Mouse (Mus musculus) myocyte (in vitro differentiated cells): ENCODE results near the gene Nhsl2.

ENCODE experiments used
- CEBPB ChIP-seq: IDR thresholded peaks from 2 replicates; pipeline ENCODE4 v1.6.1; 2011; ENCODE audit warnings: mild to moderate bottlenecking, moderate library complexity; ENCODE audit not compliant: poor library complexity, insufficient read depth, severe bottlenecking
- MAX ChIP-seq: IDR thresholded peaks from one replicate; pipeline ENCODE4 v1.6.1; 2011; ENCODE audit warnings: low read depth, mild to moderate bottlenecking, control low read depth
- MYOD1 ChIP-seq, 3 experiments: IDR thresholded peaks; one replicate each; pipeline ENCODE4 v1.6.1; 2011; ENCODE audit warnings: control low read depth in 2 of 3, low read depth in 2 of 3, mild to moderate bottlenecking in 2 of 3, moderate library complexity in 1 of 3; ENCODE audit not compliant: insufficient read length in 2 of 3, control insufficient read depth in 1 of 3
- MYOG ChIP-seq, 3 experiments: IDR thresholded peaks; one replicate each; pipeline ENCODE4 v1.6.1; 2011; ENCODE audit warnings: control low read depth in 2 of 3, low read depth in 2 of 3, mild to moderate bottlenecking in 2 of 3; ENCODE audit not compliant: insufficient read length in 2 of 3, control insufficient read depth in 1 of 3, insufficient read depth in 1 of 3
- POLR2A ChIP-seq: IDR thresholded peaks from one replicate; pipeline ENCODE4 v1.6.1; 2011; ENCODE audit warnings: low read depth, mild to moderate bottlenecking, control low read depth, moderate library complexity; ENCODE audit not compliant: insufficient read length
- POLR2AphosphoS2 ChIP-seq: IDR thresholded peaks from one replicate; pipeline ENCODE4 v1.6.1; 2011; ENCODE audit warnings: low read depth, control low read depth; ENCODE audit not compliant: insufficient read length
- REST ChIP-seq: IDR thresholded peaks from one replicate; pipeline ENCODE4 v1.6.1; 2011; ENCODE audit warnings: mild to moderate bottlenecking, control low read depth, moderate library complexity; ENCODE audit not compliant: insufficient read depth, insufficient read length
- TCF12 ChIP-seq: IDR thresholded peaks from one replicate; pipeline ENCODE4 v1.6.1; 2011; ENCODE audit warnings: mild to moderate bottlenecking, control low read depth; ENCODE audit not compliant: poor library complexity, insufficient read depth, severe bottlenecking
- USF1 ChIP-seq: IDR thresholded peaks from one replicate; pipeline ENCODE4 v1.6.1; 2011; ENCODE audit warnings: low read depth, mild to moderate bottlenecking, control low read depth, moderate library complexity

- TF ChIP-seq POLR2AphosphoS2 (no peak), USF1 (no peak), POLR2A (peak; percentile 63), CEBPB (no peak), MYOG (IDR thresholded peaks at IDR 0.05; ENCODE audit: control insufficient read depth in 1 of 3, insufficient read depth in 1 of 3, insufficient read length in 2 of 3, low read depth in 2 of 3) (no peak), MAX (no peak), TCF12 (no peak), MYOD1 (IDR thresholded peaks at IDR 0.05; ENCODE audit: control insufficient read depth in 1 of 3, insufficient read length in 2 of 3, low read depth in 2 of 3) (peak in 1 of 3 experiments; percentile 1), REST (no peak)
Observed at GRCm38 (mm10) chrX:101849281-101849821, at the start of gene Nhsl2.
